Mouse (Mus musculus): ENCODE measurements around the gene Gas1. TPM values are rescaled to one million over a fixed set of nuclear protein-coding genes. Genes with fewer than 3 reads are reported as not detected.
A peak's percentile ranks its signal among the peaks of the same experiment; 100 is the strongest.

Gas1 gene
- polyA plus RNA-seq (2015; fragmentation: Nextera tagmentation; extraction: Ambion mirVana) = 20.3 and 22.5 TPM in 2 replicates

DNA sequence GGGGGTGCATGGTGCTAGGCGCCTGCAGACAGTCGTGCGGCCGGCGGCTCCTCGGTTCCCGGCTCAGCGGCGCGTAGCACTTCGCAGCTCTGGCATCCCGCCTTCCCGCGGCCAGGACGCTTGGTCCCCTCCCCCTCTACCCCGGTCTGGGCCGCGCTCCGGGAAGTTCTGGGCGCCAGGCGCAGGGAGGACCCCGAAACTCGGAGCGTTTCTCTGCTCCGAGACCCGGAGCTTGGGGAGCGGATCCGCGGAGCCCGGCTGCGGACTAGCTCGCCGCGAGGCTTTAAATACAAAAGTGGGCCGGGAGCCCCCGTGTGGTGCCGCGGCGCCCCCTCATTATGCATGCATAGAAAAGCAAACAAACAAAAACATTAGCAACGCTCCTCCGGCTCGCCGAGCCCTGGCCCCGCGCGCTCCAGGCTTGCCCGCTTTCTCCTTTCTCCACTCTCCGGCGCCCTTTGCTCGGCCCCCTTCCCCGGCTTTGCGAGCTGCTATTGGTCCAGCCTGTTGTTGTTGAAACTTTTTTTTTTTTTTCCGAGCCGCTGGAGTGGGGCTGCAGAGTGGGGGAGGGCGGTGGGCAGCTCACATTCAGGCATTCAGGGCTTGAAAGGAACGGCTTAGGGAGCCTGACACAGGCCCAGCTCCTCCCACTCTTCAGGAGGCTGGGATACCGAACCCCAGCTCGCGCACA is at the start of gene Gas1:
Gene Gas1, minus strand, starts transcription at position 260 of the 691 bp plus-strand sequence.
- H3K27me3 ChIP-seq (replicated peaks; ENCODE audit: insufficient read depth, low read length) = peaks cover 31% of the 10 kb centered on the region; the same call in 1 of the 2 replicates
- peak; percentile 93 for DNase-seq (ENCODE audit: low spot score)
- H3K27ac ChIP-seq (ENCODE audit: low read length) = peak within 1 kb of the TSS; percentile 86
- peak; percentile 88 for ATAC-seq
- WGBS = 3% methylated on average over 58 of the region's 59 CpGs
- H3K4me2 ChIP-seq (replicated peaks; ENCODE audit: low read depth, low read length) = peak within 1 kb of the TSS; percentile 87
- peak within 1 kb of the TSS; percentile 55 for H3K9ac ChIP-seq (replicated peaks; ENCODE audit: low read depth)
- TF ChIP-seq EP300 (IDR thresholded peaks at IDR 0.05) (no peak), CTCF (IDR thresholded peaks at IDR 0.05) (no peak)
- no peaks in the 10 kb centered on the region for H3K4me1 ChIP-seq (ENCODE audit: insufficient read depth, low read depth, low read length)
- no peaks in the 10 kb centered on the region for H3K9me3 ChIP-seq (ENCODE audit: low read length)
- peak within 1 kb of the TSS; percentile 63 for H3K4me3 ChIP-seq (ENCODE audit: low read depth, low read length)
- no peaks in the 10 kb centered on the region for H3K36me3 ChIP-seq (ENCODE audit: insufficient read depth, low read length)

DNA sequence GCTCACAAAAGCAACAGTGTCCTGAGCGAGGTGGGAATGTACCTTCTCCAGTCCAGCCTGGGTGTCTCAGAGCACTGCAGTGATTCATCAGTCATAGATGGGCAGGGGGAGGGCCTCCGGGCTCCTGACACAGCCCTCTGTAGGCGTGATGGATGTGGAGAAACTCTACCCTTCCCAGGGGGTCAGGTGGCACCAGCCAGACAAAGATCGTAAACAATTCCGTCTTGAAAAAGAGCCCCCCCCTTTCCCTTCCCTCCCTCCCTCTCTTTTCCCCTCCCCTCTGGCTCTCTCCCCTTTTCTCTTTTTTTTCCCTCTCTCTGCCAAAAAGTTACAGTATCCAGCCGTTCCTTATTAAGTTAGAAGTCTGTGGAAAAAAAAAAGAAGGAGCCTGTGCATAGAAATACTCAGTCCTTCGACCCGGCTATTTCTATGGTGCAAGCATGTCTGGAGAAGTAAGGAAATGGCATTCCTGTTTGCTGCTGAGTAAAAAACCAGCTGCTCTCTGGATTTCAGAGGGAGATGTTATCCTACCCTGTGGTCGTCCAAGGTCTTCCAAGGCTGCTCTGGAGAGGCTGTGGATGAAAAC is 49.2 kb upstream of the Gas1 start:
- Histone ChIP-seq H3K27ac (ENCODE audit: low read length) (no peak overlapping the region), H3K4me2 (replicated peaks; ENCODE audit: low read depth, low read length) (no peak overlapping the region), H3K4me3 (ENCODE audit: low read depth, low read length) (no peak overlapping the region), H3K9ac (replicated peaks; ENCODE audit: low read depth) (no peak overlapping the region), H3K9me3 (ENCODE audit: low read length) (no peaks in the 10 kb centered on the region), H3K36me3 (ENCODE audit: insufficient read depth, low read length) (no peaks in the 10 kb centered on the region), H3K4me1 (ENCODE audit: insufficient read depth, low read depth, low read length) (no peaks in the 10 kb centered on the region), H3K27me3 (replicated peaks; ENCODE audit: insufficient read depth, low read length) (no peaks in the 10 kb centered on the region)
- peak; percentile 67 for ATAC-seq
- no peak for TF ChIP-seq CTCF (IDR thresholded peaks at IDR 0.05)
- TF ChIP-seq EP300 (IDR thresholded peaks at IDR 0.05) = no peak
- 5% methylated on average over 9 of the region's 9 CpGs for WGBS
- peak; percentile 84 for DNase-seq (ENCODE audit: low spot score)

DNA sequence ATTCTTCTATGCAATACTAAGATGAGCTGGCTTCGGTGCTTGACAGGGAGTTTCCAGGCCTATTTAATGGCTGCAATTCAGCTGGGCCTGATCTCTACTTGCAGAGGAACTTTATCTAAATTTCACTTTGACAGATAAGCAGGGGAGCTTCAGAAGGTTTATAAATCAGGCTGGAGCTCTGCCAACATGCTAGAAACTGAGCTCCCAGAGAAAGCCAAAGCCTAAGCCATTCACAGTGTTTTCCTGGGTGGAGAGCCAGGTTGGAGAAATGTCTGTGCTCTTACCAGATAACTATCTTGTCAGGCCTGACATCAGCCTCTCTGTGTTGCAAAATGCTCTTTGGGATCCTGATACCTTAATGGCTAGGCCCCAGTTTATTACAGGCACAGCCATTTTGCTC is 48.6 kb upstream of the Gas1 start:
- Histone ChIP-seq H3K4me2 (replicated peaks; ENCODE audit: low read depth, low read length) (no peak overlapping the region), H3K27ac (ENCODE audit: low read length) (no peak overlapping the region), H3K4me3 (ENCODE audit: low read depth, low read length) (no peak overlapping the region), H3K27me3 (replicated peaks; ENCODE audit: insufficient read depth, low read length) (no peaks in the 10 kb centered on the region), H3K9me3 (ENCODE audit: low read length) (no peaks in the 10 kb centered on the region), H3K9ac (replicated peaks; ENCODE audit: low read depth) (no peak overlapping the region), H3K4me1 (ENCODE audit: insufficient read depth, low read depth, low read length) (no peaks in the 10 kb centered on the region), H3K36me3 (ENCODE audit: insufficient read depth, low read length) (no peaks in the 10 kb centered on the region)
- ATAC-seq (no peak; the same call in 1 of the 2 replicates), DNase-seq (ENCODE audit: low spot score) (peak; percentile 12)
- WGBS = 37% methylated on average over 1 of the region's 1 CpGs
- TF ChIP-seq EP300 (IDR thresholded peaks at IDR 0.05) (no peak), CTCF (IDR thresholded peaks at IDR 0.05) (no peak)

DNA sequence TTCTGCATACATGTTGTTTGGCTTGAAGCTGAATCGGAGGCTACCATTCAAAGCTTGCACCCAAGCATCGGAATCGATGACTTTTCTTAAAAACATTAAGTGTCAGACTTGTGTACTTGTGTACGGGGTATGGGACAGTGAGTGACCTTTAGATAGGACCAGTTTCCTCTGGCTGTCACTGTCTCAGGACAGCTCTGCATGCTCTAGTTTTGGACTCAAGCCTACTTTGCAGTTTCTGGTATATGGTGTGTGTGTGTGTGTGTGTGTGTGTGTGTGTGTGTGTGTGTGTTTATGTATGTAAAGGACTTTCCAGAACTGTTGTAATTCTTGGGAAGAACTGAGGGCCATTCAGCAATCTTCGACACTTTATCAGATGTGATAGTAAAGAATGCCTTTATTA is 48.1 kb upstream of the Gas1 start:
- no peak for DNase-seq (ENCODE audit: low spot score)
- no peaks in the 10 kb centered on the region for H3K27me3 ChIP-seq (replicated peaks; ENCODE audit: insufficient read depth, low read length)
- no peaks in the 10 kb centered on the region for H3K36me3 ChIP-seq (ENCODE audit: insufficient read depth, low read length)
- no peak for TF ChIP-seq CTCF (IDR thresholded peaks at IDR 0.05)
- no peak for TF ChIP-seq EP300 (IDR thresholded peaks at IDR 0.05)
- H3K4me3 ChIP-seq (ENCODE audit: low read depth, low read length) = no peak overlapping the region
- 58% methylated on average over 5 of the region's 5 CpGs for WGBS
- no peaks in the 10 kb centered on the region for H3K4me1 ChIP-seq (ENCODE audit: insufficient read depth, low read depth, low read length)
- no peak overlapping the region for H3K4me2 ChIP-seq (replicated peaks; ENCODE audit: low read depth, low read length)
- no peak for ATAC-seq
- H3K9ac ChIP-seq (replicated peaks; ENCODE audit: low read depth) = no peak overlapping the region
- no peaks in the 10 kb centered on the region for H3K9me3 ChIP-seq (ENCODE audit: low read length)
- H3K27ac ChIP-seq (ENCODE audit: low read length) = no peak overlapping the region

DNA sequence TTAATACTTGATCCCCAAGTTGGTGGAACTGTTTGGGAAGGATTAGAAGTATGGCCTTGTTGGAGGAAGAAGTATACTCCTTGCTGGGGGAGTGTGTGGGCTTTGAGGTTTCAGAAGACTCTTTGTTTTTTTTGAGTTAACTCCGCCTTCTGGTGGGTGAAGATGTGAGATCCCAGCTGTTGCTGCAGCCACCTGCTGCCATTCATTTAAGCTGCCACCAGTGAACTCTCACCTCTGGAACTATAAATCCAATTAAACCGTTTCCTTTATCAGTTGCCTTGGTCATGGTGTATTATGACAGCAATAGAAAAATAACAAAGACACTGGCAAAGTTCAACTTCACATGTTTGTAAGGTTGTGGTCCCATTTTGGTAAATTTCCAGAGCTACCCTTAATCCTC is 46.6 kb upstream of the Gas1 start:
- Histone ChIP-seq H3K36me3 (ENCODE audit: insufficient read depth, low read length) (no peaks in the 10 kb centered on the region), H3K27ac (ENCODE audit: low read length) (no peak overlapping the region), H3K27me3 (replicated peaks; ENCODE audit: insufficient read depth, low read length) (no peaks in the 10 kb centered on the region), H3K9ac (replicated peaks; ENCODE audit: low read depth) (no peak overlapping the region), H3K4me3 (ENCODE audit: low read depth, low read length) (no peak overlapping the region), H3K4me2 (replicated peaks; ENCODE audit: low read depth, low read length) (no peak overlapping the region), H3K9me3 (ENCODE audit: low read length) (no peaks in the 10 kb centered on the region), H3K4me1 (ENCODE audit: insufficient read depth, low read depth, low read length) (no peaks in the 10 kb centered on the region)
- DNase-seq (ENCODE audit: low spot score) (no peak), ATAC-seq (no peak)
- WGBS = 55% methylated on average over 2 of the region's 2 CpGs
- TF ChIP-seq CTCF (IDR thresholded peaks at IDR 0.05) = no peak
- TF ChIP-seq EP300 (IDR thresholded peaks at IDR 0.05) = no peak

DNA sequence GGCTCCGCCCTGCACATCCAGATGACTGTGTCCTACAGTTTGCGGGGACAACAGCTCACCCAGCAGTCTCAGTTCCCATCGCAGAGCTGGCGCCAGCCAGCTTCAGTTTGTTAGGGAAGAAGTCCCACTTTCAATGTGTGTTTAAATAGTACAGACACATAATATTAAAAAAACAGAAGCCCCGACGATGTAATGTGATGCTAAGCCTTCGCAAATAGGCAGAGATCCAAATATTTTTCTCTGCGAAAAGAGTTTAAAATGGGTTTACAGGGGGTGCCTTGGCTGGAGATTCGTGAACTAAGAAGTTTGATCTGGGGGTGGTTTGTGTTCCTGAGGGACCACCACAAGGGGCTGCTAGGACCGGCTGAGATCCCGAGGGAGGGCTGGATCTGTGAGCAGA is 45.2 kb upstream of the Gas1 start:
- TF ChIP-seq EP300 (IDR thresholded peaks at IDR 0.05) (no peak), CTCF (IDR thresholded peaks at IDR 0.05) (no peak)
- Histone ChIP-seq H3K9me3 (ENCODE audit: low read length) (no peaks in the 10 kb centered on the region), H3K9ac (replicated peaks; ENCODE audit: low read depth) (no peak overlapping the region), H3K27me3 (replicated peaks; ENCODE audit: insufficient read depth, low read length) (no peaks in the 10 kb centered on the region), H3K27ac (ENCODE audit: low read length) (no peak overlapping the region), H3K4me2 (replicated peaks; ENCODE audit: low read depth, low read length) (no peak overlapping the region), H3K4me1 (ENCODE audit: insufficient read depth, low read depth, low read length) (no peaks in the 10 kb centered on the region), H3K4me3 (ENCODE audit: low read depth, low read length) (no peak overlapping the region), H3K36me3 (ENCODE audit: insufficient read depth, low read length) (no peaks in the 10 kb centered on the region)
- ATAC-seq (no peak), DNase-seq (ENCODE audit: low spot score) (no peak)
- 64% methylated on average over 11 of the region's 11 CpGs for WGBS
